Mouse (Mus musculus) neural tube, embryonic 15.5 days (tissue): Measurements from ENCODE around the gene Chst11. TPM values are rescaled to one million over a fixed set of nuclear protein-coding genes. Genes with fewer than 3 reads are reported as not detected.
A peak's percentile ranks its signal among the peaks of the same experiment; 100 is the strongest.
"Not testable (repeated sequence)": the region's sequence is repeated elsewhere in the genome, so short reads cannot be mapped to it uniquely, and the experiment has no call there.

Experiments
- ATAC-seq: fragments of 200-750 bp; cut with Nextera tagmentation; 2 replicates; pipeline ENCODE4 v1.8.0; 2017; ENCODE audit warnings: mild to moderate bottlenecking, moderate TSS enrichment, moderate library complexity; ENCODE audit not compliant: low FRiP score
- H3K27ac ChIP-seq: fragments of 300-500 bp; sonication (generic); replicated peaks from 2 replicates; pipeline ENCODE4 v1.5.1; 2015; ENCODE audit warnings: mild to moderate bottlenecking, inconsistent platforms
- H3K27me3 ChIP-seq: fragments of 300-500 bp; sonication (generic); replicated peaks from 2 replicates; pipeline ENCODE4 v1.6.1; 2015; ENCODE audit warnings: inconsistent platforms
- H3K36me3 ChIP-seq: fragments of 300-500 bp; sonication (generic); 2 replicates; pipeline ENCODE4 v1.6.1; 2015; ENCODE audit warnings: inconsistent platforms
- H3K4me1 ChIP-seq: fragments of 300-500 bp; sonication (generic); 2 replicates; pipeline ENCODE4 v1.6.1; 2015; ENCODE audit warnings: inconsistent platforms
- H3K4me2 ChIP-seq: fragments of 300-500 bp; sonication (generic); 2 replicates; pipeline ENCODE4 v1.6.1; 2015; ENCODE audit warnings: inconsistent platforms, mild to moderate bottlenecking, moderate library complexity
- H3K4me3 ChIP-seq: fragments of 300-500 bp; sonication (generic); replicated peaks from 2 replicates; pipeline ENCODE4 v1.5.1; 2015; ENCODE audit warnings: mild to moderate bottlenecking, inconsistent platforms
- H3K9ac ChIP-seq: fragments of 300-500 bp; sonication (generic); replicated peaks from 2 replicates; pipeline ENCODE4 v1.6.1; 2015; ENCODE audit warnings: mild to moderate bottlenecking, inconsistent platforms
- H3K9me3 ChIP-seq: fragments of 300-500 bp; sonication (generic); replicated peaks from 2 replicates; pipeline ENCODE4 v1.6.1; 2016; ENCODE audit warnings: inconsistent platforms
- WGBS: fragments of 180-500 bp; shearing (Covaris S2); methylation state at CpG from one replicate; pipeline ENCODE4 v1.1.7; 2015; ENCODE audit warnings: mixed read lengths; 5-methylcytosine and 5-hydroxymethylcytosine counted together
- polyA plus RNA-seq: library from polyadenylated mRNA; unstranded; fragments of >200 nt; fragmentation: Nextera tagmentation; extraction: Ambion mirVana; gene quantifications from 2 replicates; pipeline ENCODE4 v1.2.1, GENCODE M21; 2015

The Chst11 gene
- polyA plus RNA-seq, 1 experiment from 2014 or later = 4.1 TPM

GRCm38 (mm10) chr10:83119016-83119415, 133.7 kb downstream of the Chst11 start:
- no peak overlapping the region for H3K27ac ChIP-seq
- no peaks in the 10 kb centered on the region for H3K9me3 ChIP-seq
- WGBS = 68% methylated on average over 10 of the region's 10 CpGs
- ATAC-seq = no peak
- no peak overlapping the region for H3K4me3 ChIP-seq
- no peaks in the 10 kb centered on the region for H3K27me3 ChIP-seq
- H3K4me1 ChIP-seq = peaks cover 39% of the 10 kb centered on the region
- no peak overlapping the region for H3K4me2 ChIP-seq
- no peak overlapping the region for H3K9ac ChIP-seq
- no peaks in the 10 kb centered on the region for H3K36me3 ChIP-seq

GRCm38 (mm10) chr10:83119461-83119860, 134.2 kb downstream of the Chst11 start:
- not testable (repeated sequence) for H3K27me3 ChIP-seq, H3K36me3 ChIP-seq, H3K4me3 ChIP-seq, ATAC-seq, H3K4me2 ChIP-seq, H3K9me3 ChIP-seq, H3K9ac ChIP-seq, H3K27ac ChIP-seq
- WGBS = 76% methylated on average over 8 of the region's 8 CpGs
- H3K4me1 ChIP-seq = peaks cover 37% of the 10 kb centered on the region

GRCm38 (mm10) chr10:83119909-83120308, 134.6 kb downstream of the Chst11 start:
- Histone ChIP-seq H3K4me1 (peaks cover 32% of the 10 kb centered on the region), H3K36me3 (no peaks in the 10 kb centered on the region), H3K9me3 (no peaks in the 10 kb centered on the region), H3K4me3 (no peak overlapping the region), H3K27me3 (no peaks in the 10 kb centered on the region), H3K27ac (no peak overlapping the region), H3K9ac (no peak overlapping the region), H3K4me2 (no peak overlapping the region)
- 86% methylated on average over 9 of the region's 9 CpGs for WGBS
- ATAC-seq = no peak

GRCm38 (mm10) chr10:83120938-83121337, 135.6 kb downstream of the Chst11 start:
- Histone ChIP-seq H3K4me1 (peaks cover 23% of the 10 kb centered on the region), H3K27me3 (no peaks in the 10 kb centered on the region), H3K9ac (no peak overlapping the region), H3K27ac (no peak overlapping the region), H3K4me2 (no peak overlapping the region), H3K36me3 (no peaks in the 10 kb centered on the region), H3K4me3 (no peak overlapping the region), H3K9me3 (no peaks in the 10 kb centered on the region)
- WGBS = 82% methylated on average over 4 of the region's 4 CpGs
- ATAC-seq = no peak

GRCm38 (mm10) chr10:83124560-83124959, 139.3 kb downstream of the Chst11 start:
- Histone ChIP-seq H3K9me3 (no peaks in the 10 kb centered on the region), H3K4me2 (no peak overlapping the region), H3K4me1 (peaks cover 9% of the 10 kb centered on the region), H3K9ac (no peak overlapping the region), H3K4me3 (no peak overlapping the region), H3K36me3 (no peaks in the 10 kb centered on the region), H3K27ac (no peak overlapping the region), H3K27me3 (no peaks in the 10 kb centered on the region)
- no peak for ATAC-seq
- 94% methylated on average over 3 of the region's 3 CpGs for WGBS

GRCm38 (mm10) chr10:83126447-83126846, 141.1 kb downstream of the Chst11 start:
- 0 out of 2 replicates have a peak overlapping the region, but pooled peaks have one; percentile 18 for H3K27ac ChIP-seq
- H3K9ac ChIP-seq = no peak overlapping the region
- ATAC-seq = no peak
- peaks cover 25% of the 10 kb centered on the region for H3K4me1 ChIP-seq
- no peak overlapping the region for H3K4me2 ChIP-seq
- H3K27me3 ChIP-seq = no peaks in the 10 kb centered on the region
- H3K9me3 ChIP-seq = no peaks in the 10 kb centered on the region
- H3K4me3 ChIP-seq = no peak overlapping the region
- H3K36me3 ChIP-seq = no peaks in the 10 kb centered on the region
- 61% methylated on average over 9 of the region's 9 CpGs for WGBS

GRCm38 (mm10) chr10:83128435-83128834, 143.1 kb downstream of the Chst11 start:
- Histone ChIP-seq H3K4me3 (no peak overlapping the region), H3K9ac (no peak overlapping the region), H3K27me3 (no peaks in the 10 kb centered on the region), H3K36me3 (no peaks in the 10 kb centered on the region), H3K4me2 (no peak overlapping the region), H3K27ac (no peak overlapping the region), H3K9me3 (no peaks in the 10 kb centered on the region), H3K4me1 (peaks cover 29% of the 10 kb centered on the region)
- ATAC-seq = no peak
- WGBS = 75% methylated on average over 8 of the region's 8 CpGs

GRCm38 (mm10) chr10:83129624-83130218, 144.4 kb downstream of the Chst11 start:
- no peak overlapping the region for H3K9ac ChIP-seq
- H3K27me3 ChIP-seq = no peaks in the 10 kb centered on the region
- H3K4me3 ChIP-seq = no peak overlapping the region
- no peak overlapping the region for H3K4me2 ChIP-seq
- no peaks in the 10 kb centered on the region for H3K9me3 ChIP-seq
- H3K4me1 ChIP-seq = peaks cover 42% of the 10 kb centered on the region
- H3K27ac ChIP-seq = no peak overlapping the region
- 40% methylated on average over 8 of the region's 8 CpGs for WGBS
- no peak for ATAC-seq
- no peaks in the 10 kb centered on the region for H3K36me3 ChIP-seq

GRCm38 (mm10) chr10:83130611-83131010, 145.3 kb downstream of the Chst11 start:
- Histone ChIP-seq H3K9ac (no peak overlapping the region), H3K4me1 (peaks cover 51% of the 10 kb centered on the region), H3K27ac (0 out of 2 replicates have a peak overlapping the region, but pooled peaks have one; percentile 20), H3K4me3 (no peak overlapping the region), H3K9me3 (no peaks in the 10 kb centered on the region), H3K36me3 (no peaks in the 10 kb centered on the region), H3K27me3 (no peaks in the 10 kb centered on the region), H3K4me2 (no peak overlapping the region)
- peak; percentile 26 for ATAC-seq
- 43% methylated on average over 8 of the region's 8 CpGs for WGBS

GRCm38 (mm10) chr10:83131884-83132283, 146.6 kb downstream of the Chst11 start:
- Histone ChIP-seq H3K4me1 (peaks cover 49% of the 10 kb centered on the region), H3K4me2 (no peak overlapping the region), H3K9ac (no peak overlapping the region), H3K9me3 (no peaks in the 10 kb centered on the region), H3K27me3 (no peaks in the 10 kb centered on the region), H3K36me3 (no peaks in the 10 kb centered on the region), H3K27ac (no peak overlapping the region), H3K4me3 (no peak overlapping the region)
- ATAC-seq = no peak
- 82% methylated on average over 1 of the region's 1 CpGs for WGBS

GRCm38 (mm10) chr10:83133866-83134570, 148.7 kb downstream of the Chst11 start:
- Histone ChIP-seq H3K36me3 (no peaks in the 10 kb centered on the region), H3K4me2 (no peak overlapping the region), H3K4me3 (no peak overlapping the region), H3K27ac (no peak overlapping the region), H3K27me3 (no peaks in the 10 kb centered on the region), H3K4me1 (peaks cover 58% of the 10 kb centered on the region), H3K9me3 (no peaks in the 10 kb centered on the region), H3K9ac (no peak overlapping the region)
- WGBS = 17% methylated on average over 16 of the region's 16 CpGs
- ATAC-seq = no peak

GRCm38 (mm10) chr10:83134896-83135295, 149.6 kb downstream of the Chst11 start:
- H3K4me3 ChIP-seq = no peak overlapping the region
- peaks cover 61% of the 10 kb centered on the region for H3K4me1 ChIP-seq
- WGBS = 16% methylated on average over 10 of the region's 10 CpGs
- peak; percentile 18; the same call in 1 of the 2 replicates for ATAC-seq
- H3K27me3 ChIP-seq = no peaks in the 10 kb centered on the region
- no peaks in the 10 kb centered on the region for H3K36me3 ChIP-seq
- H3K9me3 ChIP-seq = no peaks in the 10 kb centered on the region
- no peak overlapping the region for H3K4me2 ChIP-seq
- H3K9ac ChIP-seq = no peak overlapping the region
- no peak overlapping the region; the same call in 1 of the 2 replicates for H3K27ac ChIP-seq
